Mouse (Mus musculus) forebrain, embryonic 10.5 days (tissue): ENCODE measurements around the gene Shroom3. TPM values are rescaled to one million over a fixed set of nuclear protein-coding genes. Genes with fewer than 3 reads are reported as not detected.

Source experiments
- DNase-seq: peaks from one replicate; pipeline ENCODE4 v3.0.0-alpha.2; 2017; ENCODE audit warnings: low spot score; ENCODE audit errors: extremely low spot score
- H3K27ac ChIP-seq: fragments of 300-500 bp; sonication (generic); 2 replicates; pipeline ENCODE4 v1.5.1; 2016; ENCODE audit warnings: mild to moderate bottlenecking
- H3K27me3 ChIP-seq: fragments of 300-500 bp; sonication (generic); 2 replicates; pipeline ENCODE4 v1.6.1; 2016; ENCODE audit warnings: mild to moderate bottlenecking; ENCODE audit not compliant: poor library complexity, severe bottlenecking
- H3K36me3 ChIP-seq: fragments of 300-500 bp; sonication (generic); replicated peaks from 2 replicates; pipeline ENCODE4 v1.6.1; 2016; ENCODE audit warnings: mild to moderate bottlenecking, moderate library complexity
- H3K4me1 ChIP-seq: fragments of 300-500 bp; sonication (generic); 2 replicates; pipeline ENCODE4 v1.6.1; 2016
- H3K4me3 ChIP-seq: fragments of 300-500 bp; sonication (generic); 2 replicates; pipeline ENCODE4 v1.5.1; 2016; ENCODE audit warnings: mild to moderate bottlenecking, moderate library complexity
- H3K9me3 ChIP-seq: fragments of 300-500 bp; sonication (generic); 2 replicates; pipeline ENCODE4 v1.6.1; 2016; ENCODE audit warnings: mild to moderate bottlenecking, moderate library complexity
- WGBS: fragments of 180-500 bp; shearing (Covaris S2); methylation state at CpG from one replicate; pipeline ENCODE4 v1.1.7; 2016; 5-methylcytosine and 5-hydroxymethylcytosine counted together
- polyA plus RNA-seq: library from polyadenylated mRNA; unstranded; fragments of >200 nt; fragmentation: Nextera tagmentation; extraction: Ambion mirVana; gene quantifications from 2 replicates; pipeline ENCODE4 v1.2.1, GENCODE M21; 2016

The Shroom3 gene
- polyA plus RNA-seq, 1 experiment from 2014 or later, result 8.1 TPM

DNA sequence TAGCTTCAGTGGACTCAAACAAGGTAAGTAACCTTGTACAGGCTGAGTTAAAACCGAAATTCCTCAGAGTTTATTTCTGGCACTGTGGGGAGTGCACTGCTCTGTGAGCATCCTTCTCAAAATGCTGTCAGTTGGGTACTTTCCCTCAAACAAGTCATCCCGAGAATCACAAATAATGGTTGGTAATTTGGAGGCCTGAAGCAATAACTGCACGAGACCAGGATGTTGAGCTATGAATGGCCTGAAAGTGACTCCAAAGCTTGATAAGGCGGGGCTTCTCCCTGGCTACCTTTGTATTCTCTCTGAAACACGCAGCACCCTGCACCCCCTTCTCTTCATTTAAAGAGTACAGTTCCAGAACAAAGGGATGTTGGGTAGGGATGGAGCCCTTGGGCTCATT is 261.6 kb downstream of the Shroom3 start:
- no peak for DNase-seq
- no peaks in the 10 kb centered on the region for H3K27me3 ChIP-seq
- WGBS, result 88% methylated on average over 5 of the region's 5 CpGs
- H3K4me1 ChIP-seq, result no peaks in the 10 kb centered on the region
- no peak overlapping the region for H3K27ac ChIP-seq
- peaks cover 100% of the 10 kb centered on the region for H3K36me3 ChIP-seq
- H3K9me3 ChIP-seq, result peaks cover 32% of the 10 kb centered on the region
- H3K4me3 ChIP-seq, result no peak overlapping the region

GRCm38 (mm10) chr5:92948972-92949745 is 265.9 kb downstream of the Shroom3 start:
- no peaks in the 10 kb centered on the region for H3K27me3 ChIP-seq
- H3K36me3 ChIP-seq, result peaks cover 100% of the 10 kb centered on the region
- H3K4me1 ChIP-seq, result no peaks in the 10 kb centered on the region
- peak overlapping the region; percentile 40; the same call in 1 of the 2 replicates for H3K27ac ChIP-seq
- no peaks in the 10 kb centered on the region for H3K9me3 ChIP-seq
- DNase-seq, result no peak
- 91% methylated on average over 14 of the region's 14 CpGs for WGBS
- H3K4me3 ChIP-seq, result no peak overlapping the region

GRCm38 (mm10) chr5:92950583-92950982 is 267.3 kb downstream of the Shroom3 start:
- Histone ChIP-seq H3K9me3 (no peaks in the 10 kb centered on the region), H3K4me3 (no peak overlapping the region), H3K36me3 (peaks cover 100% of the 10 kb centered on the region), H3K27me3 (no peaks in the 10 kb centered on the region), H3K27ac (no peak overlapping the region), H3K4me1 (no peaks in the 10 kb centered on the region)
- 91% methylated on average over 14 of the region's 14 CpGs for WGBS
- DNase-seq, result no peak

GRCm38 (mm10) chr5:92951079-92951478 is 267.8 kb downstream of the Shroom3 start:
- Histone ChIP-seq H3K4me1 (no peaks in the 10 kb centered on the region), H3K27me3 (no peaks in the 10 kb centered on the region), H3K36me3 (peaks cover 100% of the 10 kb centered on the region), H3K4me3 (no peak overlapping the region), H3K9me3 (no peaks in the 10 kb centered on the region), H3K27ac (no peak overlapping the region)
- 96% methylated on average over 14 of the region's 14 CpGs for WGBS
- no peak for DNase-seq

GRCm38 (mm10) chr5:92953865-92954264 is 270.6 kb downstream of the Shroom3 start:
- DNase-seq, result no peak
- Histone ChIP-seq H3K4me1 (no peaks in the 10 kb centered on the region), H3K36me3 (peaks cover 99% of the 10 kb centered on the region), H3K27me3 (no peaks in the 10 kb centered on the region), H3K27ac (no peak overlapping the region), H3K4me3 (no peak overlapping the region), H3K9me3 (no peaks in the 10 kb centered on the region)
- WGBS, result 93% methylated on average over 8 of the region's 8 CpGs

GRCm38 (mm10) chr5:92954323-92954722 is 271.1 kb downstream of the Shroom3 start:
- 48% methylated on average over 10 of the region's 10 CpGs for WGBS
- Histone ChIP-seq H3K9me3 (no peaks in the 10 kb centered on the region), H3K4me3 (no peak overlapping the region), H3K4me1 (0 out of 2 replicates have a peak, but pooled peaks cover 2% of the 10 kb centered on the region), H3K36me3 (peaks cover 99% of the 10 kb centered on the region), H3K27ac (no peak overlapping the region), H3K27me3 (no peaks in the 10 kb centered on the region)
- DNase-seq, result peak; percentile 49

GRCm38 (mm10) chr5:92954827-92955475 is 271.7 kb downstream of the Shroom3 start:
- Histone ChIP-seq H3K27me3 (no peaks in the 10 kb centered on the region), H3K4me1 (0 out of 2 replicates have a peak, but pooled peaks cover 4% of the 10 kb centered on the region), H3K27ac (no peak overlapping the region), H3K4me3 (no peak overlapping the region), H3K9me3 (no peaks in the 10 kb centered on the region), H3K36me3 (peaks cover 99% of the 10 kb centered on the region)
- no peak for DNase-seq
- WGBS, result 66% methylated on average over 6 of the region's 6 CpGs

- Histone ChIP-seq H3K36me3 (peaks cover 96% of the 10 kb centered on the region), H3K9me3 (no peaks in the 10 kb centered on the region), H3K4me3 (no peak overlapping the region), H3K27ac (no peak overlapping the region), H3K27me3 (no peaks in the 10 kb centered on the region), H3K4me1 (peaks cover 15% of the 10 kb centered on the region)
- WGBS, result 86% methylated on average over 10 of the region's 10 CpGs
- DNase-seq, result no peak
Observed at GRCm38 (mm10) chr5:92959287-92959686, 276.1 kb downstream of the Shroom3 start.

DNA sequence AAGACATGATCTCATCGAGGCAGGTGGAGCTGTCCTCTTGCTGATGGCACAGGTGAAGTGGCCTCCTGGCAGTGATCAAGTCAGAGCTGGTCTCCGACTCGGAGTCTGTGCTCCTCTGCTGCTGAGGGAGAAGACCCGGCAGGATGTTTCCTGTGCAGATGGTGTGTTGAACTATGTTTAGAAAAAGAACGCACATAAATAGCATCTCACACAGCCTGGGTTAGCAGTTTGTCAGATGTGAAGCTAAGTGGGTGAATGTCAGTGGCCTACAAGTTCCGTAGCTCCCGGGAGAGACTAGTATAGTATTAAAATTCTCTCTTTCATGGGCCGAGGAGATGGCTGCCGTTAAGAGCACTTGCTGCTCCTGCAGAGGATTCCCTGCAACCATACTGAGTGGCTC is 276.5 kb downstream of the Shroom3 start:
- Histone ChIP-seq H3K4me1 (peaks cover 15% of the 10 kb centered on the region), H3K4me3 (no peak overlapping the region), H3K36me3 (peaks cover 96% of the 10 kb centered on the region), H3K27me3 (no peaks in the 10 kb centered on the region), H3K27ac (no peak overlapping the region), H3K9me3 (no peaks in the 10 kb centered on the region)
- WGBS, result 89% methylated on average over 9 of the region's 9 CpGs
- DNase-seq, result no peak

GRCm38 (mm10) chr5:92961353-92961752 is 278.1 kb downstream of the Shroom3 start:
- WGBS, result 83% methylated on average over 11 of the region's 11 CpGs
- no peak overlapping the region for H3K4me3 ChIP-seq
- no peaks in the 10 kb centered on the region for H3K9me3 ChIP-seq
- peaks cover 96% of the 10 kb centered on the region for H3K36me3 ChIP-seq
- DNase-seq, result no peak
- no peaks in the 10 kb centered on the region for H3K27me3 ChIP-seq
- no peak overlapping the region for H3K27ac ChIP-seq
- peaks cover 15% of the 10 kb centered on the region for H3K4me1 ChIP-seq

DNA sequence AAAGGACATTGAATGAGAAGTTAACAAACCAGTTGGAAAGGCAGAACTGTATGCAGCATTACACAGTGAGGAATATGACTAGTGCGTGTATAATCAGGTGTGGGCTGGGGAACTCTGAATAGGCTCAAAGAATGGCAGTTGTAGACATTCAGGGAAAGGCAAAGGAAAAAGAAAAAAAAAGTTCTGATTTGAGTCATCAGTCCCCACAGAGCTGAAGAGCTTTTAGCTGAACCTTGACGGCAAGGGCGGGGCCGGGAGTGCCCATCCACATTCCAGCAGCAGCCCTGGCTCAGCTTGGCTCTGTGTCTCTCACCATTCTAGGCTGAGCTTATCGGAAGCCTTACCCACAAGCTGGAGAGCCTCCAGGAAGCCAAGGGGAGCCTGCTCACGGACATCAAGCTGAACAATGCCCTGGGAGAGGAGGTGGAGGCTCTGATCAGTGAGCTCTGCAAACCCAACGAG is 278.6 kb downstream of the Shroom3 start:
- 82% methylated on average over 7 of the region's 7 CpGs for WGBS
- H3K4me3 ChIP-seq, result no peak overlapping the region
- H3K4me1 ChIP-seq, result peaks cover 15% of the 10 kb centered on the region
- H3K27ac ChIP-seq, result peak overlapping the region; percentile 25; the same call in 1 of the 2 replicates
- DNase-seq, result no peak
- no peaks in the 10 kb centered on the region for H3K9me3 ChIP-seq
- no peaks in the 10 kb centered on the region for H3K27me3 ChIP-seq
- H3K36me3 ChIP-seq, result peaks cover 96% of the 10 kb centered on the region

GRCm38 (mm10) chr5:92964691-92965090 is 281.5 kb downstream of the Shroom3 start:
- 92% methylated on average over 13 of the region's 13 CpGs for WGBS
- no peak overlapping the region for H3K27ac ChIP-seq
- H3K4me1 ChIP-seq, result peaks cover 10% of the 10 kb centered on the region
- H3K4me3 ChIP-seq, result no peak overlapping the region
- H3K9me3 ChIP-seq, result no peaks in the 10 kb centered on the region
- peaks cover 83% of the 10 kb centered on the region for H3K36me3 ChIP-seq
- H3K27me3 ChIP-seq, result no peaks in the 10 kb centered on the region
- DNase-seq, result no peak

- Histone ChIP-seq H3K4me3 (no peak overlapping the region), H3K27me3 (no peaks in the 10 kb centered on the region), H3K27ac (no peak overlapping the region), H3K9me3 (no peaks in the 10 kb centered on the region), H3K36me3 (peaks cover 60% of the 10 kb centered on the region), H3K4me1 (no peaks in the 10 kb centered on the region)
- 78% methylated on average over 9 of the region's 9 CpGs for WGBS
- no peak for DNase-seq
Observed at GRCm38 (mm10) chr5:92967143-92967542, 283.9 kb downstream of the Shroom3 start.
